Mouse (Mus musculus) forebrain, embryonic 16.5 days (tissue): ENCODE measurements around the gene Unc80. TPM values are rescaled to one million over a fixed set of nuclear protein-coding genes. Genes with fewer than 3 reads are reported as not detected.

Source experiments
- ATAC-seq: fragments of 200-750 bp; cut with Nextera tagmentation; 2 replicates; pipeline ENCODE4 v1.8.0; 2017; ENCODE audit warnings: mild to moderate bottlenecking, moderate library complexity
- H3K27ac ChIP-seq: fragments of 300-500 bp; sonication (generic); 2 replicates; pipeline ENCODE4 v1.5.1; 2014; ENCODE audit warnings: low read length, control low read depth
- H3K27me3 ChIP-seq: fragments of 300-500 bp; sonication (generic); replicated peaks from 2 replicates; pipeline ENCODE4 v1.6.1; 2014; ENCODE audit warnings: low read length; ENCODE audit not compliant: control insufficient read depth, insufficient read depth
- H3K36me3 ChIP-seq: fragments of 300-500 bp; sonication (generic); 2 replicates; pipeline ENCODE4 v1.6.1; 2014; ENCODE audit not compliant: control insufficient read depth, insufficient read depth
- H3K4me1 ChIP-seq: fragments of 300-500 bp; sonication (generic); replicated peaks from 2 replicates; pipeline ENCODE4 v1.6.1; 2014; ENCODE audit warnings: low read length; ENCODE audit not compliant: control insufficient read depth, insufficient read depth
- H3K4me2 ChIP-seq: fragments of 300-500 bp; sonication (generic); 2 replicates; pipeline ENCODE4 v1.6.1; 2014; ENCODE audit warnings: mild to moderate bottlenecking, low read length, control low read depth
- H3K4me3 ChIP-seq: fragments of 300-500 bp; sonication (generic); replicated peaks from 2 replicates; pipeline ENCODE4 v1.5.1; 2014; ENCODE audit warnings: mild to moderate bottlenecking, low read length, control low read depth
- H3K9ac ChIP-seq: fragments of 300-500 bp; sonication (generic); replicated peaks from 2 replicates; pipeline ENCODE4 v1.6.1; 2014; ENCODE audit warnings: low read depth, low read length, control low read depth
- H3K9me3 ChIP-seq: fragments of 300-500 bp; sonication (generic); 2 replicates; pipeline ENCODE4 v1.6.1; 2016; ENCODE audit warnings: low read length; ENCODE audit not compliant: control insufficient read depth
- WGBS: fragments of 180-500 bp; shearing (Covaris S2); extraction: QIAGEN DNeasy Blood & Tissue Kit; methylation state at CpG from one replicate; pipeline ENCODE4 v1.1.7; 2014; 5-methylcytosine and 5-hydroxymethylcytosine counted together
- polyA plus RNA-seq: library from polyadenylated mRNA; unstranded; fragments of >200 nt; fragmentation: Nextera tagmentation; extraction: Ambion mirVana; gene quantifications from 2 replicates; pipeline ENCODE4 v1.2.1, GENCODE M21; 2015

The Unc80 gene
- polyA plus RNA-seq, 1 experiment from 2014 or later: 4.6 TPM

DNA sequence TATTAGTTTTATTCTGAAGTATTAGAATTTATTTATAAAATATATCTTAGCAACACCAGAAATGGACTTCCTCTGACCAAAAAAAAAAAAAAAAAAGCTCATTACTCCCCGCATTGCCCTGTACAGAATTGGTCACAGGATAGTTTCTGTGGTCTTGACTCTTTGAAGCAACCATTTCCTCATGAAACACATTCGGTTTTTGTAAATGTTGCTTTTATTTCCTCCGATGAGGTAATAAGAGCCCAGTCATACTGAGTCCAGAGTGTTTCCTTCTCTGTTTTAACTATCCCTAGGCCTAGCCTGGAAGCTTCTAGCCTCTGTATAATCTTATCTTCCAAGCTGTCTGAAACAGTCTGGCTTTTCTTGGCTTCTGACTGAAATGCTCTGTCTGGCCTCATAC is 244.7 kb downstream of the Unc80 start:
- Histone ChIP-seq H3K4me3 (no peak overlapping the region), H3K9ac (no peak overlapping the region), H3K9me3 (no peaks in the 10 kb centered on the region), H3K4me1 (no peaks in the 10 kb centered on the region), H3K27me3 (no peaks in the 10 kb centered on the region), H3K27ac (no peak overlapping the region), H3K4me2 (no peak overlapping the region), H3K36me3 (peaks cover 14% of the 10 kb centered on the region)
- WGBS: 99% methylated on average over 3 of the region's 3 CpGs
- ATAC-seq: no peak

DNA sequence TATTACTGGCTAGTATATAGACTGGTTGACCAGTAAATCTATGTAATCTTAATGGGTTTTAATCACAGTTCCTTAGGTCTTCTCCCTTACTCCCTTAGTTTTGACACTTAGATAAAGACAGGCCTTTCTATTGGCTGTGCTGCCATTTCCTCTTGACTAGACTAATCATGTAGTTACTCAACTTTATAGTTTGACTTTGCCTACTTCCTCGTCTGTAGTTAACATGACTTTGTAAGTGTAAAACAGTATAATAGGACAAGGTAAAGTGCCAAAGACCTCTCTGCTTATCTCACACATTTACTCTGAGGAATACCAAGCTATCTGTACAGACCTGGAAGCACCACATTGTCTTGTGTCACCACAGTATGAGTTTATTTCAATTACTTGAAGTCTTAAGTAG is 262.4 kb downstream of the Unc80 start:
- Histone ChIP-seq H3K36me3 (peaks cover 16% of the 10 kb centered on the region), H3K9ac (no peak overlapping the region), H3K4me3 (no peak overlapping the region), H3K4me2 (no peak overlapping the region), H3K4me1 (no peaks in the 10 kb centered on the region), H3K9me3 (no peaks in the 10 kb centered on the region), H3K27ac (no peak overlapping the region), H3K27me3 (no peaks in the 10 kb centered on the region)
- ATAC-seq: no peak
- 83% methylated on average over 1 of the region's 1 CpGs for WGBS

Other genes with a start within 250 kb of the Unc80 start
- 39.4 and 43.8 TPM in 2 replicates for gene Rpe, start 232.5 kb downstream of the Unc80 start, polyA plus RNA-seq